Mouse (Mus musculus) ES-Bruce4 (cell line): ENCODE results near the gene Ost4.

Source experiments
- CTCF ChIP-seq: IDR thresholded peaks from one replicate; pipeline ENCODE4 v1.8.1; 2011; ENCODE audit warnings: low read depth, low read length
- POLR2A ChIP-seq: IDR thresholded peaks from one replicate; pipeline ENCODE4 v1.8.1; 2011; ENCODE audit warnings: low read length; ENCODE audit not compliant: insufficient read depth

GRCm38 (mm10) chr5:30856124-30856523 is 51.5 kb downstream of the Ost4 start:
- TF ChIP-seq CTCF = no peak
- no peak for TF ChIP-seq POLR2A
